Mouse (Mus musculus): ENCODE results near the gene Fastkd5.
"Not testable (repeated sequence)": the region's sequence is repeated elsewhere in the genome, so short reads cannot be mapped to it uniquely, and the experiment has no call there.

Fastkd5 gene

DNA sequence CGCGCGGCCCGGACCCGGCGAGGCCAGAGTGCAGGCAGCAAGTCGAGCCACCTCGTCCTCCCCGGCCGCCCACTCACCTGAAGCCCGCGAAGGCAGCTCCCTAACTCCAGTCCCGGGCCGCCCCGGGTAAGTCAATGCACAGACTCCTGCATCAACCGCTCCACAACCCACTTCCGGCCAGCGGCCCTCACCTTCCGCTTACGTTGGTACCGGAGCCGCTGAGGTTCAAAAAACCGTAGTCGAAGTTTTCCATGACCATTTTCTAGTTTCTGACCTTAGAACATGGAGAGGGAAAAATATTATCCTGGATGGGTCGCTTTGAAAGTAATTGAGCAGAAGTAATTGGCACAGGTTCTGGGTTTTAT is at the start of gene Fastkd5, which contains the start of gene Ubox5:
TSS of gene Fastkd5 (minus strand) at position 189 of the 365 bp plus-strand sequence.
TSS of gene Ubox5 (minus strand) at position 200 of the 365 bp plus-strand sequence.
- peak; percentile 80 for DNase-seq (ENCODE audit: low read depth, low spot score)

DNA sequence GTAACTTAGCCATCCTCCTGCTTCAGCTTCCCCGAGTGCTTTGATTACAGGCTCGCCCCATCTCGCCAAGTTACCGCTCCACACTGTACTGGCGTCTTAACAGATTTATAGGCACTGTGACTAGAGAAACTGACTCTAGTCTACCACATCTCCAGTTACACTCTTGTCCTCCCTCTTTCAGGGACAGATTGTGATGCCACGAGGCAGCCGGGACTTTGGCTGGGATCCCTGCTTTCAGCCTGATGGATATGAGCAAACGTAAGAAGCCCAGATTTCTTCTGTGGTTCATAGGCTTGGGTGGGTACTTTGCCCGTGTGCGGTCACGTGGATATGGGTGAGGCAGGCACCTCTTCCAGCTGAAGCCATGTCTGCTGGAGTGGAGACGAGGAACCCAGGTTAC is 49.3 kb upstream of the Fastkd5 start:
- no peak for DNase-seq (ENCODE audit: low read depth, low spot score)

DNA sequence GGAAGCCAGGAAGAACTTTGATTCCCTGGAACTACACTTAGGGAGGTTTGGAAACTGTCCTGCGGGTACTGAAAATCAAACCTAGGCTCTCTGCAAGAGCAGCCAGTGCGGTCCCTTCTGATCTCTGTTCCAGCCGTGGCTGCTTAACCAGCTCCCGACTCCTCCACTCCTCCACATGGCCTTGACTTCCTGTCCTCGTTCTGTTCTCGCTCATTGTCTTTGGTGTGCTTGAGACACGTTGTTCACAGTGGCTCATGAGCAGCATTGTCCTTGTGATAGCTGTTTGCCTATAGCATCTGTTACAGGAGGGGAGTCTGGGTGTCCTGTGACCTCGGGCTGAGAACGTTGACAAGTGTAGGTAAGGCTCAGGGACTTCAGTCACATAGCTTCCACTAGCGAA is 47.4 kb upstream of the Fastkd5 start:
- no peak for DNase-seq (ENCODE audit: low read depth, low spot score)

DNA sequence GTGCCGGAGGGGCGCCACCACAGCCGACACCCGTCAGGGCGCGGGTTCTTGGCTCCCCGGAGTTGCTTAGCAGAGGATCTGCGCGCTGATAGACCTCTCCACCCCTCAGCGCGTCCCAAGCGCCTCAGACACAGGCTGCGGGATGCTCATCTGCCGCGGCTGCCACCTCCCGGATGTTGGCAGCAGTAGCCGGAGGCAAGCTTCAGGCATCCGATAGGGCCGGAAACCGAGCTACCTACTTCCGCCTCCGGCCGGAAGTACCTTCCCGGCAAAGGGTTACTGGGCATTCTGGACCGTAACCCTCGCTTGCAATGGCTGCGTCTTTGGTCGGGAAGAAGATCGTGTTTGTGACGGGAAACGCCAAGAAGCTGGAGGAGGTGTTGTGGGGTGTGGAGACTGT is 37.7 kb upstream of the Fastkd5 start, which contains the start of gene Itpa:
TSS of gene Itpa (plus strand) at position 52 of the 400 bp plus-strand sequence.
- DNase-seq (ENCODE audit: low read depth, low spot score) = peak; percentile 80

DNA sequence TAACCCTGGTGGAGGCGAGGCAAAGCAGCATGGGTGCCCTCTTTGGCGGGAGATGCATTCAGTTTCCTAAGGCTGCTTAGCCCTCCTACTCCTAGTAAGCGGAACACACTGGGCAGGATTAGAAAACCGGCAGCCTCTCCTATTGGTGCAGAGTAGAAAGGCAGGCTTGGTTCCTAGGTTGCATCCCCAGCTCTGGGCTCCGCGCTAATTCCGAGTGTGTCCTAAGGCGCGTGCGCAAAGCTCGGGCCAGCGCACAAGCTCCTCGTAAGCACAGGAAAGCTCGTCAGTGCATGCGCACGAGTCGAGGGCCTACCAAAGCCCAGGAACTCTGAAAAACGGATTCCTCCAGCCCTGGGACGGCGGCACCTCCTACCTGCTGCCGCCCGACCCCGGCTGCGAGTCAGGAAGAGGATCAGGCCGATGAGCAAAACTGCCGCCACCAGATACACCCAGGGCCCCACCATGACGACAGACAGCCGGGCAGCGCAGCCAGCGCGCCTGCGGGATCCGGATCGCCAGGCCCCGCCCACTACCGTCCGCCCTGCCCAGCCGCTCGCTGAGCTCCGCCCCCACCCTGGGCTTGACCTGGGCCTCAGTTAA is 34.4 kb upstream of the Fastkd5 start, which contains the start of gene Ddrgk1:
TSS of gene Ddrgk1 (minus strand) at position 558 of the 600 bp plus-strand sequence.
- DNase-seq (ENCODE audit: low read depth, low spot score) = peak; percentile 86

DNA sequence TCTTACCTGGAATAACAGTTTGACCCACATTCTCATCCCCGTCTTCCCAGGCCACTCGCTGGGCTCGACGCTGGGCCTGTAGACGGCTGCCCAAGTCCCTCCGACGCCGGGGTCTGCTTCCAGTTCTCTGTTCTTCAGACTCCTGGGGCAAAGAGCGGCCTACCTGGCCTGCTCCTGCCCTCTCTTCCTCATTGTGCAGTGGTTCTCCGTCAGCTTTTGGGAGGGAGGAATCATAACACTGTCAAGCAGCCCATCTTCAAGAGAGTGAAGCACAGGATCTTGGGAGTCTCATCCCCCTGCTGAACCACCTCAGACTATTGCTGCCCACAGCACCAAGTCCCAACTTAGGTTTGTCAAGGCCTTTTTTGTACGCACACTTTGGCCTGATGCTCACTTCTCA is 33.5 kb upstream of the Fastkd5 start:
- no peak for DNase-seq (ENCODE audit: low read depth, low spot score)

DNA sequence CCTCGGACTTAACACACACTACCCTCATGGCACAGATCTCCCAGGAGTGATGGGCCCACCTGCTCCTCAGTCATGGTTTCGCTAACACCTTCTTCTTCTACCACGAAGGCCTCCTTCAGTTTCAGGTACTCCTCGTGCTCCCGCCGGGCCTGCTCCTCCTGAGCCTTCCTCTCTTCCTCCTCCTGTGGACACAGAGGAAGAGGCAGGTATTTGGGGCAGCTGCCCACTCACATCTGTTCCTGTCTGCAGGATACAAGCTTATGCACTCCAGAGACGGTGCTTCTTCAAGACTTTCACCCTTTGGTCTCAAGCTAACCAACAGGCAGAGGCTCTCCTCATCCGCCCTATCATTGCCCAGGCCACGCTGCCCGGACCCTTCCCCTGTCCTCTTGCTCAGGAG is 28.7 kb upstream of the Fastkd5 start:
- no peak for DNase-seq (ENCODE audit: low read depth, low spot score)

DNA sequence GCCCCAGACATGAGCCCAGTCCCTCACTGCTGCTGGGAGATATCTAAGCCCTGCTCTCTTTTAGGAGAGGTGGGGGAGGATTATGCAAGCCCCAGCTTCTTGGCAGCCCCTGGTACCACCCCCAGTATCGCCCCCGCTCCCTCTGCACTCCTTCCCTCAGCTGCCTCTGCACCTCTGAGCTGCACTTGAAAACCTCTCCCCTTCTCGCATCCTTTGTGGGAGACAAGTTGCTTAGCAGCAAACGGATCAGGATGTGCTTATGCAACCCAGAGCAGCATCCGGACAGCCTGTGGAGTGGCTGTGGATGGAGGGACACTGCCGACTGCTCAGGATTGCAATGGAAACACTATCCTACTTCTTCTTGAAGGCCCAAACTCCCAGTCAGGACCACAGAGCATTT is 27.7 kb upstream of the Fastkd5 start:
- DNase-seq (ENCODE audit: low read depth, low spot score) = no peak

DNA sequence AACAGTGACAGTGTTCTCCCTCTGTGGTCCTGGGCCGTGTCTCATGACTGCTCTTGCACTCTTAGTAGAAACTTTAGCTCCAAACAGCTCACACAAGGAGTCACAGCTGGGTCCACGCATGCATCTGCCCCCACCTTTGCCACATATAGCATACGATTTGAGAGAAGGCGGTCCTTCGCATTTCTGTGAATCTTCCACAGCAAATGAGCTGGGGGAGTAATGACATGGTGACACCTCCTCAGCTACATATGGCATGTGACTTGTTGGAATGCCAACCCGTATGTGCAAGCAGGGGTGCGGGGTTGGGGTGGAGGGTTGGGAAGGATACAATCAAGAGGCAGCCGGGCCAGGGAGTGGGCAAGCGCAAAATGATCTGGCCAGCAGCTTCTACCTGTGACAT is 26.7 kb upstream of the Fastkd5 start:
- DNase-seq (ENCODE audit: low read depth, low spot score) = no peak

DNA sequence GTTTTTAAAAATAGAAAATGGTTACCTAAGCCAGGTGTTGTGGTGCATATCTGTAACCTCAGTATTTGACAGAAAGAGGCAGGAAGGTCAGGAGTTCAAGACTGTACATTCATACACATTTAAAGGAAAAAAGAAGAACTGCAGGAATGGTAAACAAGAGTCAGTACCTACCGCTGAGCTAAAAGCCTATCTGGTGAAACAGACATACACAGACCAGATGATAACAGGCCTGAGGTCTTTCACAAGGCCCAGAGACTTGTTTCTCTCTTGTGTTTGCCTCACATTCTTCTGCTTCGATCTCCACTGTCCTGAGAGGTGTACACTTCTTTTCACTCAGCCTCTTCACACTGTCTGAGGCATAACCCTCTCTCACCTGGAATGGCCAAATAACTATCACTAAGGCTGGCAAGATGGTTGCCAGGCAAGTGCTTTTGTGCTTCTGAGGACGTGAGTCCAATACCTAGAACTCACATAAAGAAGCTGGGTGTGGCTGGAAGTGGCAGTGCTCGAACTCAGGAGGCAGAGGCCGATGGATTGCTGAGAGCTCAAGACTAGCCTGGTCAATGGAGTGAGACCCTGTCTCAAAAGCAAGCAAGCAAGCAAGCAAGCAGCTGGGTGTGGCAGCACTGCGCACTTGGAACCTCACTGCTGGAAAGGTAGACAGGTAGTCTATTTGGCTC is 26.0 kb upstream of the Fastkd5 start:
- peak; percentile 50 for DNase-seq (ENCODE audit: low read depth, low spot score)

DNA sequence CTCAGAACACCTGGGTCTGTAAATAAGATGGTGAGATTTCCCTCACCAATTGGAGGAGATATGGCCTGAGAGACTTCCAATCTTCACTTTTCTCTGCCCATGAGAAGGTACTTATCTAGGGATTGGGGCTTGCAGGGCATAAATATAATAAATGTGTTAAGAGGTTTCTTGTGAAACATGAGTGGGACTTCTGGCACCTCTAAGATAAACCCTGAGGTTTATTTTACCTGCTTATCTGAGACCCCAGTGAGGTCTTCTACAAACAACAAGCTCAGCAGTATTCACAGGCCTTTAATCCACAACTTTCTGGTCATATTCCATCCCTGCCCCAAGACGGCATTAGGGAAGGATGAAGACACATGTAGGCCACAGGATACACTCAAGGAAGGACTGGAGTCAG is 23.9 kb upstream of the Fastkd5 start:
- no peak for DNase-seq (ENCODE audit: low read depth, low spot score)

DNA sequence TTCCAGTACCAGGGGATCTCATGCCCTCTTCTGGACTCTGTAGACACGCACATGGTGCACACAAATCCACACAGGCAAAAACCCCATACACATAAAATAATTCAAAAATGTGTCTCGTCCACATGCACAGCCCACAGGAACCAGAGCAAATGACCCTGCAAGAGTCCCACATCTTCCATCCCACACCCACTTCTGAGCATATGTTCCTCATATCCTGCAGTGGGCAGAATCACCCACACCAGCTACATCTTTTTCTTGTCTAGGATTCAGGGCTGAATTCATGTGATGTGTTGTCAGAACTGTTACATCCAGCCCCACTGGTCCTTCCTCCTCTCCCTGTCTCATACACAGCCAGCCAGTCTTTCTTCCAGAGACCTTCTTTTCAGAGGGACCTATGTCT is 23.5 kb upstream of the Fastkd5 start:
- DNase-seq (ENCODE audit: low read depth, low spot score) = no peak

DNA sequence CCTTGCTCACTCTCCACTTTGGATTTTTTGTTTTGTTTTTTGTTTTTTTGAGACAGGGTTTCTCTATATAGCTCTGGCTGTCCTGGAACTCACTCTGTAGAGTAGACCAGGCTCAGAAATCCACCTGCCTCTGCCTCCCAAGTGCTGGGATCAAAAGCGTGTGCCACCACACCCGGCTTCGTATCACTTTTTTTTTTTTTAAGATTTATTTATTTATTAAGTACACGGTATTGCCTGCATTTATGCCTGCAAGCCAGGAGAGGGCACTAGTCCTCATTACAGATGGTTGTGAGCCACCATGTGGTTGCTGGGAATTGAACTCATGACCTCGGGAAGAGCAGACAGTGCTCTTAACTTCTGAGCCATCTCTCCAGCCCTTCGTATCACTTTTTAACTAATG is 19.2 kb upstream of the Fastkd5 start:
- not testable (repeated sequence) for DNase-seq (ENCODE audit: low read depth, low spot score)

DNA sequence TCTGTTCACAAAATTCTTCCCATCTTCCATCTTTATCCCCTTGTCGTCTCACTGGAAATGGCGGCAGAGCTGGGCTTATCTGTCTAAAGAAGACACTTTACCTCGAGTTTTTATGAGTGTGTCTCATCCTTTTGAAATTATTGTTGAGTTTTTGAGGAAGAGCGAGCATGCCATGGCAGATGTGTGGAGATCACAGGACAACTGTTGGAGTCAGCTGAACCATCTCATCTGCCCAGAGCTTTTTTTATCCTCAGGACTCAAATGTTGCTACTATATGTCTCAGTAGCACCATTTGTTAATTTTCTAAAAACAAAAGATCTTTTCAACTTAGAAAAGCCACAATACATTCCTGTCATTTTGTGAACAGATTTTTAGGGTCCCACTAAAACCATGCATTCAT is 15.4 kb upstream of the Fastkd5 start:
- no peak for DNase-seq (ENCODE audit: low read depth, low spot score)

DNA sequence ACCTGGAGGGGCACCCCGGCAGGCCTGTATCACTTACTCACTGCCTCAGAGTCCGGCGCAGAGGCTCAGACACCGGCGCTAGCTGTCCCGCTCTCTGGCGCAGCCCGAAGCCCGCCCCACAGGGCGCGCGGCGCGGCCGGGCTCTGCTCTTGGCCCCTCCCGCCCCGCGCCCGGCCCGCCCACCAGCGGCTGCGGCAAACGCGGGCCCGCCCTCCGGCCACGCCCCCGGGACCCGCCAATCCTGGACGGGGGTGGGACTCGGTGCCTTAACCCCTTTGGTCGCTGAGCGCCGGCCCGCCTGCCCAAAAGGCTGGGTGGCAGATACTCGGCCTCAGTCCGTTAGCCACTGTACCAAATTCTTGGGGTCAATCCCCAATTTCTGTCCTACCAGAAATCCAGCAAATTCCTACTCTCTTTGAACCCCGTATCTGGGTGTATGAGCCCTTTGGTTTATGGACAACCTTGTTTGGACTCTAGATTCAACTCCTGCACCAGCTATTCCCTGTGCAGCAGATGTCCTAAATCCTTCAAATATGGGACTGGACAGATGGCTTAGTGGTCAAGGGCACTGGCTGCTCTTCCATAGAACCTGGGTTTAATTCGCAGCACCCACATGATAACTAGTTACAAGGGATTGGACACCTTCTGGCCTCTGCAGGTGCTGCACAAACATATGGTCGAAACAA is 13.0 kb upstream of the Fastkd5 start, which contains the start of gene Lzts3:
TSS of gene Lzts3 (minus strand) at position 120 of the 686 bp plus-strand sequence.
- DNase-seq (ENCODE audit: low read depth, low spot score) = peak; percentile 83

DNA sequence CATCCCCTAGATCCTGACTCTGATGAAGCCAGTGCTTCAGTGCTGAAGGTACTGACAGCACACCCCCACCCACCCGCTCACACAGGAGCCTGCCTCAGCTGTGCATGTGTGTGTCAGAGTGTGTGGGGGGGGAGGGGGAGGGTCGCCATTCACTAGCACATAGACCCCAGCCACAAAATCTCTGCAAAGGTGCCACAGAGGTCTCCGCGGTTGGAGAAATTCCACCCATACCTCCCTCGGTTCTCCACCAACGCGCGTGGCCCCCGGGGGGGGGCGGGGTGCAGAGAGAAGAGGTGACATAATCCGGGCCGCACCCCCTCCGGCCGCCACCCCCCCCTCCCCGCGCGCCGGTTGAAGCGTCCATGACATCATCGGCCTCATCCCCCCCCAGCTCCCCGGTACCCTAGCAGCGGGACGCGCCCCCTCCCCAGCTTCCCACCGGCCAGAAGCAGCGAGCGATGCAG is 12.4 kb upstream of the Fastkd5 start:
- no peak for DNase-seq (ENCODE audit: low read depth, low spot score)

DNA sequence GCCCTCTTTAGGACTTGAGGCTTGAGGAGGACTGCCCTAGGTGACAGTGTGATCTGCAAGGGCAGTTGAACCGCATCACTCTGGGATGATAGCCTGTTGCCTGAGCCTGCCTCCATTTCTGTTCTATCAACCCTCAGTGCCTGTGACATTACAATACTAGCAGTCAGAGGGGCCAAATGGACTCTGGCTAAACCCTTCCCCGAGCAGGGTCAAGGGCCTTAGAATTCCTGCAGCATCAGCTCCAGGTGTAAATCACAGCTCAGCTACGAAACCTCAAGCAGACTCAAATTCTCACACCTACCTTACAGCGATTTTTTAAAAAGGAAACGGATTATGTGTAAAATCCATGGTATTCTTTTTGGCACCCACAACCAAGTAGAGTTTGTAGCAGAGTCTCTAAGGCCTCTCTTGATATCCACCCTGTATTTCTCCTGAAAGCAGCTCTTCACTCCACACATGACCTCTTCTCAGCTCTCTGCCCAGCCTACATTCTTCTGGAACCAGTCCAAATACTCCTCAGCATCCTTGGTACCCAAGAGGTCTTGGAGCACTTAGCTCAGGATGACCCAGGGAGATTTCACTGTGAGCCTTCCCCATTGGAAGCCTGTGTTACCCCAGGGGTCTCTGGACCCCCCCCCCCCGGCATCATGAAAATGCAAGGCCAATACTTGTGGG is 11.7 kb upstream of the Fastkd5 start:
- no peak for DNase-seq (ENCODE audit: low read depth, low spot score)

DNA sequence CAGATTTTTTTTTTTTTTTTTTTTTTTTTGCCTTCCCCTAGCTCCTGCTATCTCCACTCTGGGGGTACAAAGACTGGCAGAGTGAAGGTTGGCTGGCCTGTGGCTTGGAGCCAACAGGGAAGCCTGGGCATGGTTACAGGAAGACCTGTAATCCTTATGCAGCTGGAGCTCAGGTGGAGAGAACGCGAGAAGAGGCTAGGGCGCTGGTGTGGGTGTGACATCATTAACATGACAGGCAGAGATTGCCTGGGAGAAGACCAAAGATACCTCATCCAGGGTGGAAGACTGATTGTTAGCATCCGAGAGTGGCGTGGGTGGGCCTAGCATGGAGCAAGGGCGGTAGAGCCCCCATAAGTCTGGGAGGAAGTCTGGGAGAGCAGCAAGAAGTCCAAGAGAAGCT is 9.4 kb upstream of the Fastkd5 start:
- no peak for DNase-seq (ENCODE audit: low read depth, low spot score)

DNA sequence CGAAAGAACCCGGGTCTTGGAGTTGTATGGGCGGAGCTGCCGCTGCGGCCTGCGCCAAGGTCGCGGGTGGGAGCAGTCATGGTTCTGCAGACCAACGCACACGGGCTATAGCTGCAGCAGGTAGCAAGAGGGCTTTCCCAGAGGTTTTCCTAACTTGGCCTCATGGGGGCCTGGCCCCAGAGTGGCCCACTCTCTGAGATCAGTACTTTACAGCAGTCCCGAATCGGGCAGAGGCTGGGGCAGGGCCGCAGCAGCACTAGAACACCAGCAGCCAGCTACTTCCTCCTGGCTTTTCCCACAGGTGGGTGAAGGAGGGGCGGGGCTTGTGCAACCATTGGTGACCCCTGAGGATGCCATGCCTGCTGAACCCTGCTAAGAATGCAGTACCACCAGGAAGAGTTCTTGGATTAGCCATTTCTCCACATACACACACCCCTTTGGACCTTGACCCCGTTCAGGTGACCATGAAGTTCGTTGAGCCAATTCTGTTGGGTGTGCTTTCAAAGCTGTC is 8.3 kb upstream of the Fastkd5 start:
- DNase-seq (ENCODE audit: low read depth, low spot score) = no peak

DNA sequence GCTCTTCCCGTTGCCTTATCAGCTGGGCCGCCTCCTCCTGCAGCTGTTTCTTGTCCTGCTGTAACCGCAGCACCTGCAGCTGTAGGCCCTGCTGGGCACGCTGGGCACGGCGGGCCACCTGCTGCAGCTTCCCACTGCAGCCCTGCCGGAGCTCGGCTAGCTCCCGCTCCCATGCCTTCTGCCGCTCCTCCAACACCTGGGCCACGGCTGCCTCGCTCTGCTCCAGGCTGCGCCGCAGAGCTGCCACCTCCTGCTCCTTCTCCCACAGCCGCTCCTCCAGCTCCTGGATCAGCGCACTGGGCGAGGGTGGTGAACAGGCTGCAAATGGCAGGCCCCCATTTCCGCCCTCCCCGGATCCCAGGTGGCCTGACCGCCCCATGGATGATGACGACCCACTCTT is 6.0 kb upstream of the Fastkd5 start:
- no peak for DNase-seq (ENCODE audit: low read depth, low spot score)

DNA sequence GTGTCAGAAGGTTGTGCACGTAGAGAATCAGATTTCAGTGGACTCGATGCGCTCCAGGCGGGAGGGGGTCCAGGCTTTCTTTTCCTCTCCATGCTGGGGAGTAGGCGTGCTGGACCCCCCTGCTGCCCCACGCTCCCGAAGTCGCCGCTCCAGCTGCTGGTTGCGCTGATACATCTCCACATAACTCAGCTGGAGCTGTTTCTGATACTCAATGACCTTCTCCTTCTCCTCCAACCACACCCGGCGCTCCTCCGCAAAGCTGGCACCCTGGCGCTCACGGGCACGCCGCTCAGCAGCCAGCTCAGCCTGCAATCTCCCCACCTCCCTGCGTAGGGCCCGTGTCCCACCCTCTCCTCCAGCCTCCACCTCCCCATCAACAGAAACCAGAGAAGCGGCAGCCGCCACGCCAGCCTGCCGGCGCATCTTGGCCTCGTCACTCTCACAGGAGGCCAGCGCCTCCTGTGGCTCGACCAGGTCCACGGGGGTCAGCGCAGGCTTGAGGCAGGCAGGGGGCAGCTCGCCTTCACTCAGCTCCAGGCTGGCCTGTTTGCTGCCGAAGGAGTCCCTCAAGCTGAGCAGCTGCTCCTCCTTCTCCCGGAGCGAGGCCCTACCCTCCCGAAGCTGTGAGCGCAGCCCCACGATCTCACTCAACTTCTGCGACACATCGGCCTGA is 5.0 kb upstream of the Fastkd5 start:
- DNase-seq (ENCODE audit: low read depth, low spot score) = no peak

Data from c-Kit-negative CD71-positive TER-119-positive erythroid progenitor cells, embryonic 14.5 days (primary cell).